Mouse (Mus musculus): ENCODE results near the gene Dph2. TPM values are rescaled to one million over a fixed set of nuclear protein-coding genes. Genes with fewer than 3 reads are reported as not detected.

Gene Dph2
- polyA plus RNA-seq, 1 experiment from 2014 or later, result 12.9 TPM

DNA sequence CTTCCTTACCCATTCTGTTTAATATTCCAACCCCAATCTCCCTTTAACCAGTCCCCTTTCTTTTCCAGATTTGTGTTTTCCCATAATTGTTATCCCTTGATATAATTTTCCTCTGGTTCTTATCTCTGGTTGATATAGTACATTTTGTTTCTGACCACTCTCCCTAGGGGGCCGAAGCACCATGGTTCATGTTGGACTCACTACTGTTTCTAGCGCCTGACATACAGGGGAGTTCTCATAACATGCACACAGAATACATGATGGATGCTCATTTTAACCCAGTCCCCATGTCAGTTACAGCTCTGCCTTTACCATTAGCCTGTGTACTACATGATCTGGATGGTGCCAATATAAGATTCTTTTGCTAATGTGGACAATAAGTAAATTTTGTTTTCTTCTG is 3.9 kb downstream of the Dph2 start:
- no peak overlapping the region; the same call in 1 of the 2 replicates for H3K4me3 ChIP-seq
- 65% methylated on average over 2 of the region's 2 CpGs for WGBS
- peaks cover 34% of the 10 kb centered on the region for H3K36me3 ChIP-seq

DNA sequence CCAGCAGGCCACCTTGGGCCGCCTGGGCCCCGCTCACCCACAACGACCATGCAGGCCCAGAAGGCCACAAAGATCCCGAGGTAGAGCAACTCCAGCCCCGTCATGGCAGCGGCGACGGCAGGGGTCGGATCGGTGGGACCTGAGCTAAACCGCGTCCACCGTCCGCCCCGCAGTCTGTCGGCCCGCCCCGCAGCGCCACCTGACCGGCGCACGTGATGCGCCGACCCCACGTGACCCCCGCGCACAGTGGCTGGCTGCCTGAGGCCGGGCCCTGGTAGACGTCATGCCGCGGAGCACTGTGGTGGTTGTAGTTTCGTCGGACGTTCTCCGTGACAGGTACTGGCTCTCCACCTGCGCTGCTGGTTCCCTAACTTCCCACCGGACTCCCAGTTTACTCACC is 4.7 kb downstream of the Dph2 start, which contains the start of gene Atp6v0b:
Gene Atp6v0b (minus strand): TSS at position 201 of the 400 bp plus-strand sequence.
- peak within 1 kb of the TSS; percentile 94 for H3K4me3 ChIP-seq
- no peaks in the 10 kb centered on the region for H3K27me3 ChIP-seq (replicated peaks)
- peak within 1 kb of the TSS; percentile 82 for H3K4me2 ChIP-seq
- peak within 1 kb of the TSS; percentile 91 for H3K9ac ChIP-seq
- peak; percentile 95 for ATAC-seq (ENCODE audit: insufficient number of reproducible peaks, low FRiP score)
- H3K4me1 ChIP-seq (replicated peaks), result peaks cover 31% of the 10 kb centered on the region
- H3K9me3 ChIP-seq (replicated peaks), result no peaks in the 10 kb centered on the region
- peak within 1 kb of the TSS; percentile 24 for H3K27ac ChIP-seq (ENCODE audit: poor library complexity, severe bottlenecking)
- peaks cover 34% of the 10 kb centered on the region for H3K36me3 ChIP-seq
- WGBS, result 0% methylated on average over 37 of the region's 37 CpGs

More for the DNA sequence above, 3.9 kb downstream of the Dph2 start:
- H3K4me2 ChIP-seq, result peak overlapping the region; percentile 82
- no peaks in the 10 kb centered on the region for H3K9me3 ChIP-seq (replicated peaks)
- H3K27me3 ChIP-seq (replicated peaks), result no peaks in the 10 kb centered on the region
- no peak overlapping the region for H3K27ac ChIP-seq (ENCODE audit: poor library complexity, severe bottlenecking)
- no peak overlapping the region; the same call in 1 of the 2 replicates for H3K9ac ChIP-seq
- H3K4me1 ChIP-seq (replicated peaks), result peaks cover 24% of the 10 kb centered on the region
- no peak for ATAC-seq (ENCODE audit: insufficient number of reproducible peaks, low FRiP score)

DNA sequence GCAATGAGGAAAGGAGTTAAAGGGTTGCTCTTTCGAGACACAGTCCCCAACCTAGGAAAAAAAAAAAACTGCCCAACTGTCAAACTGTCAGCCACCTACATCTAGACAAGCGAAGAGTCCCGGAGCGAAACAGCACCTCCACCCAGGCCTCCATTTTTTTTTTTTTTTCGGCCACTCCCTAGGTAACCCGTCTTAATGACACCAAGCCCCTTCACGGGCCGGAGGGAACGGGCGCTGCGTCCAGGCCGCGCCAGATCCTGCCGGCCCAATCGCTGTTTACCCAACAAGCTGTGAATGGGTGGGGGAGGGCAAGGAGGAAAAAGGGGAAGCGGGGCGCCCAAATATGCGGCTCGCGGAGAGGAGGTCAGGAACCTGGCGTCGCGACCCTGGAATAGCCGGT is 5.2 kb downstream of the Dph2 start:
- Histone ChIP-seq H3K4me2 (peak overlapping the region; percentile 82), H3K36me3 (peaks cover 34% of the 10 kb centered on the region), H3K4me3 (peak overlapping the region; percentile 94), H3K27me3 (replicated peaks) (no peaks in the 10 kb centered on the region), H3K9ac (peak overlapping the region; percentile 91), H3K4me1 (replicated peaks) (peaks cover 32% of the 10 kb centered on the region), H3K9me3 (replicated peaks) (no peaks in the 10 kb centered on the region), H3K27ac (ENCODE audit: poor library complexity, severe bottlenecking) (peak overlapping the region; percentile 24)
- ATAC-seq (ENCODE audit: insufficient number of reproducible peaks, low FRiP score), result peak; percentile 30
- 1% methylated on average over 24 of the region's 24 CpGs for WGBS

DNA sequence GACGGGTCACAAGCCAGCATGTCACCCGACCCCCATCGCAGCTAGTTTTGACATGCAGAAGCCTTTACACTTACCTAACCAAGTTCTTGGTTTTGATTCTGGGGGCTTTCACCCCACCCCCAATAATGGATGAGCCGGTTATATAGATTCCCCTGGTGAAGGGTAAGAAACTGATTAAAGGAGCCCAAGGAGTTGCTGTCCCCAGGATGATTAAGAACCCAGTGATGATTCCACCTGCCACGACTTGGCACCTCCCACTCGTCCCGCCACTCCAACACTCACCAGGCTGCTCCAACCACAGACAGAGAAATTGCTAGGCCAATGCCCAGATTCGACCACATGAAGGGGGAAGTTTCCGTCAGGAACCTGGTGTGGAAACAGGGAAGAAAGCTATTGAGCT is 5.8 kb downstream of the Dph2 start:
- H3K9ac ChIP-seq, result peak overlapping the region; percentile 91

DNA sequence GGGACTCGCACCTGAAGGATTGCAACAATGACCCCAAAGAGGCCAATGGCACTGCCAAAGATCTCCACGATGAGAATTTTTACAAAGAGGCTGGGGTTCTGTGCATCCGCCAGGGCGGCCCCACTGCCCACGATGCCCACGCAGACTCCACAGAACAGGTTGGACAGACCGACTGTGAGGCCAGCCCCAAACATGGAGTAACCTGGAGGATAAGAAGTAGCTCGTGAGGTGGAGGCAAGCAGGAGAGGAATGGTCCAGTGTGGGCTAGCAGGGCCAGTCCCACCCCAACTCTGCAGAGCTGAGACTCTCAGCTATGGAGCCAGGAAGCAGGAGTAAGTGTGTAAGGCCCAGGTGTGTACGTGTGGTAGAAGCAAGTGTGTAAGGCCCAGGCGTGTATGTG is 6.7 kb downstream of the Dph2 start:
- Histone ChIP-seq H3K27me3 (replicated peaks) (no peaks in the 10 kb centered on the region), H3K9me3 (replicated peaks) (no peaks in the 10 kb centered on the region), H3K4me3 (no peak overlapping the region), H3K4me2 (no peak overlapping the region), H3K9ac (no peak overlapping the region), H3K36me3 (peaks cover 44% of the 10 kb centered on the region), H3K27ac (ENCODE audit: poor library complexity, severe bottlenecking) (no peak overlapping the region), H3K4me1 (replicated peaks) (peaks cover 25% of the 10 kb centered on the region)
- ATAC-seq (ENCODE audit: insufficient number of reproducible peaks, low FRiP score), result no peak
- 90% methylated on average over 10 of the region's 10 CpGs for WGBS

More for the DNA sequence above, 5.8 kb downstream of the Dph2 start:
- H3K4me2 ChIP-seq, result peak overlapping the region; percentile 82
- H3K27me3 ChIP-seq (replicated peaks), result no peaks in the 10 kb centered on the region
- H3K9me3 ChIP-seq (replicated peaks), result no peaks in the 10 kb centered on the region
- WGBS, result 83% methylated on average over 9 of the region's 9 CpGs
- peaks cover 28% of the 10 kb centered on the region for H3K4me1 ChIP-seq (replicated peaks)
- H3K27ac ChIP-seq (ENCODE audit: poor library complexity, severe bottlenecking), result no peak overlapping the region
- peak overlapping the region; percentile 94 for H3K4me3 ChIP-seq
- ATAC-seq (ENCODE audit: insufficient number of reproducible peaks, low FRiP score), result no peak
- peaks cover 35% of the 10 kb centered on the region for H3K36me3 ChIP-seq

DNA sequence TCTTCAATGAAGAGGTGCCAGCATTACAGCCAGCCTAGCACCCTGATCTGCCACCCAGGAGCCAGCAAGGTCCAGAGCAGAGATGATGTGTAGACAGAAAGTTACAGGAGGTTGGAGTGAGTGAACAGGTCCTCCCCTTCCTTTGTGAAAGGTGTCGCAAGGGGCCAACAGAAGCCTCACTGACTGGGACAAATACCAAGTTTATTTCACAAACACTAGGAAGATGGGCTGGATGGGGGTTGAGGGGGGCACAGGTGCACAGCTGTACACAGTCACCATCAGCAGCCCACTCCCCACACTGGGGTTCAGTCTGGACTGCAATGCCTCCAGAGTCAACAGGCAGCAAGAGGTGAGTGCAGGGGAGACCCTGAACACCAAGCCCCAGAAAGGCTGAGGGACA is 7.7 kb downstream of the Dph2 start:
- H3K36me3 ChIP-seq, result peaks cover 42% of the 10 kb centered on the region
- H3K9ac ChIP-seq, result peak overlapping the region; percentile 93
- peak overlapping the region; percentile 96; the same call in 1 of the 2 replicates for H3K4me3 ChIP-seq
- no peak for ATAC-seq (ENCODE audit: insufficient number of reproducible peaks, low FRiP score)
- no peaks in the 10 kb centered on the region for H3K9me3 ChIP-seq (replicated peaks)
- 94% methylated on average over 1 of the region's 1 CpGs for WGBS
- H3K4me2 ChIP-seq, result peak overlapping the region; percentile 94
- H3K27ac ChIP-seq (ENCODE audit: poor library complexity, severe bottlenecking), result no peak overlapping the region
- peaks cover 25% of the 10 kb centered on the region for H3K4me1 ChIP-seq (replicated peaks)
- no peaks in the 10 kb centered on the region for H3K27me3 ChIP-seq (replicated peaks)

DNA sequence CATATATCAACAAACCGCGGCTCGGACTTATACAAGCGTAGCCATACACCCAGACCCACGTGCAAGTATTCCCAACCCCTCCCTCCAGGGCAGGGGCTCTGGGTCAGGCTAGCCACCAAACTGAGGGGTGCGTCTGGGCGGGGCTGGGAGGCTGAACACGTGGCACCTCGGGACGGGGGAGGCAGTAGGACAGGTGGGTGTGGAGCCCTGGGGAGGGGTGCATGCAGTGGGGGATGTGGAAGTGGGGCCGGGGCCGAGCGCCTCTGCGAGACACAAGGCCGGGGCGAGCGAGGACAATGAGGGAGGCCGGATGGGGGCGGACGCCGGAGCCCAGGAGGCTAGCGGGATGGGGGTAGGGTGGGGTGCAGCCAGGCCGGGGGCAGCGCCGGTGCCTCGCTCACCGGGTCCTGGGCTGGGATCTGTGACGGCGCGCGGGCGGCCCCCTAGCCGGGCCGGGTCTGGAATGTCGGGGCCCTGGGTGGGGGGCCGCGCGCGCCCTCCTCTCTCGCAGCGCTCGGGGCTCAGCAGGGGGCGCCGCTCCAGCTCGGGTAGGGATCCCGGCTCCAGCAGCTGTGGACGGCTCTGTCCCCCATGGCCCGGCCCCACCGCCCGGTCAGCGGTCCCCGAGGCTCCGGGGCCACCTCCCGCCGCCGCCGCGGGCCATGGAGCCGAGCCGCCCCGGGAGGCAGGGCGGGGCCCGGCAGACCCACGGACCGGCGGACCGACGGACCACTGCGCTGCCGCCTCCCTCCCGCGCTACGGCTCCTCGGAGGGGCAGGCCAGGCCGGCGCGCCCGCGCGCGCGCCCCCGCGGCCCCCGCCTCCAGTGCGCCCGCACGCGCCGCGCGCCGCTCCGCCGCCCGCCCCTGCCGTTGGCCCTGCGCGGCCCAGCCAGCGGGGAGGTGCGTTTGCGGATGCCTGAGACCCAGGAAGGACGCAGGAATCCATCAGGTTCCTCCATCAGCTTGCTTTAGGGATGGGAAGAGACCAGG is 8.8 kb downstream of the Dph2 start, which contains the start of gene B4galt2:
Gene B4galt2 (minus strand): TSS at position 787 of the 991 bp plus-strand sequence.
- Histone ChIP-seq H3K4me1 (replicated peaks) (peaks cover 25% of the 10 kb centered on the region), H3K36me3 (peaks cover 38% of the 10 kb centered on the region), H3K27ac (ENCODE audit: poor library complexity, severe bottlenecking) (peak within 1 kb of the TSS; percentile 57; the same call in 1 of the 2 replicates), H3K4me3 (peak within 1 kb of the TSS; percentile 96), H3K9me3 (replicated peaks) (no peaks in the 10 kb centered on the region), H3K27me3 (replicated peaks) (no peaks in the 10 kb centered on the region), H3K9ac (peak within 1 kb of the TSS; percentile 93), H3K4me2 (peak within 1 kb of the TSS; percentile 94)
- peak; percentile 43 for ATAC-seq (ENCODE audit: insufficient number of reproducible peaks, low FRiP score)
- under 1% methylated on average over 50 of the region's 103 CpGs for WGBS

DNA sequence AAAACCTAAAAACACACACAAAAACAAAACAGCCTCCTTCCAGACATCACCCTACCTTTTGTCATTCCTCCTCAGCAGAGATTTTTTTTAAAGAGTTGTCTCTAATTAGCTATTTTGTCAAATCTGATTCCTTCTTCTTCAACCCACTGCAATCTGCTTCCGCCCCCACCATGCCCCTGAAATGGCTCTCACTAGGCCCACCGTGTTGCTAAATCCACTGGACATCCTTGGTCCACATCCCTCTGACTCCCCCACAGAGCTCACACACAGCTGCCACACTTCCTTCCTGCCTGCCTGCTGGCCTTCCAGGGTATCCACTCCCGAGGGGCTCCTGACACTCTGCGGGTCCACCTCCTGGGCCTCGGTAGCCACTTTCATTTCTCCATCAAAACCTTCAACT is 13.1 kb downstream of the Dph2 start:
- H3K4me2 ChIP-seq, result no peak overlapping the region
- H3K4me1 ChIP-seq (replicated peaks), result peaks cover 10% of the 10 kb centered on the region
- no peak overlapping the region; the same call in 1 of the 2 replicates for H3K9ac ChIP-seq
- H3K9me3 ChIP-seq (replicated peaks), result no peaks in the 10 kb centered on the region
- no peak for ATAC-seq (ENCODE audit: insufficient number of reproducible peaks, low FRiP score)
- no peak overlapping the region for H3K27ac ChIP-seq (ENCODE audit: poor library complexity, severe bottlenecking)
- 63% methylated on average over 5 of the region's 5 CpGs for WGBS
- no peak overlapping the region for H3K4me3 ChIP-seq
- peaks cover 50% of the 10 kb centered on the region for H3K36me3 ChIP-seq
- no peaks in the 10 kb centered on the region for H3K27me3 ChIP-seq (replicated peaks)

DNA sequence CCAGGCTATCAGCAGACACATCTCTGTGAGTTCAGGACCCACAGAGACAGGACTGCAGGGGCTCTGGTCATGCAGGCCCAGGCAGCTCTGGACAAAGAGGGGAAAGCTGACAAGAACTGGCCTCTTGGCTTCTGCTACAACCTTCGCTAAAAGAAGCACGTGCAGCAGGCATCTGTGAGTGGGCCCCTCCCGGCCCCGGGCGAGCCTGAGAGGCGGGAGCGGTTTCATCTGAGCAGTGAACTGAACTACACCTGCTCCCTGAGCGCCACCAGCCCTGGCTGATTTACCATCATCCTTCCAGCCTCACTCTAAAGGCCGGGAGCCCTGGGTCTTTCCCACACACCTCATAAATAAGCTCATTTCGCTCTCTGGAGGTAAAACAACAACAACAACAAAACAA is 13.5 kb downstream of the Dph2 start:
- no peak overlapping the region for H3K27ac ChIP-seq (ENCODE audit: poor library complexity, severe bottlenecking)
- no peaks in the 10 kb centered on the region for H3K9me3 ChIP-seq (replicated peaks)
- H3K9ac ChIP-seq, result no peak overlapping the region
- WGBS, result 47% methylated on average over 10 of the region's 10 CpGs
- peaks cover 8% of the 10 kb centered on the region for H3K4me1 ChIP-seq (replicated peaks)
- H3K4me2 ChIP-seq, result no peak overlapping the region
- H3K4me3 ChIP-seq, result no peak overlapping the region
- peaks cover 54% of the 10 kb centered on the region for H3K36me3 ChIP-seq
- ATAC-seq (ENCODE audit: insufficient number of reproducible peaks, low FRiP score), result no peak
- H3K27me3 ChIP-seq (replicated peaks), result no peaks in the 10 kb centered on the region

DNA sequence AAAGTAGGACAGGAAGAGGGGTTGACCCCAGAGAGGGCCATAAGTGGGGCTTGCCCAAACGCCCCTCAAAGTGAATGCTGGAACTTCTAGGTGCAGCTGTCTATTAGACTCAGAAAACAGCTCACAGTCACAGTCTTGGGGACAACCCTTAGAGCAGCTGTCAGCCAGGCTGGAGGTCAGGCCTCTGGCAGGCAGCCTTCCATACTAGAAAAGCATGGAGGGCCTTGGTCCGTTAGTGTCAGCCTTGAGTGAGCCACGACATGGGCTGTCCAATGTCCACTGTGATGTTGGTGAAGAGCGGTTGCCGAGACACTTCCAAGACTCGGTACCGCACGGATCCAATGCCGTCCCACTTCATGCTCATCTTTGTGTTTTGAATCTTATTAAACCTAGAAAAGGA is 18.2 kb downstream of the Dph2 start:
- H3K4me3 ChIP-seq, result no peak overlapping the region
- ATAC-seq (ENCODE audit: insufficient number of reproducible peaks, low FRiP score), result no peak
- H3K4me1 ChIP-seq (replicated peaks), result peaks cover 22% of the 10 kb centered on the region
- no peak overlapping the region for H3K27ac ChIP-seq (ENCODE audit: poor library complexity, severe bottlenecking)
- no peak overlapping the region for H3K4me2 ChIP-seq
- WGBS, result 94% methylated on average over 9 of the region's 9 CpGs
- H3K9ac ChIP-seq, result no peak overlapping the region
- H3K9me3 ChIP-seq (replicated peaks), result no peaks in the 10 kb centered on the region
- H3K27me3 ChIP-seq (replicated peaks), result peaks cover 18% of the 10 kb centered on the region
- H3K36me3 ChIP-seq, result peaks cover 39% of the 10 kb centered on the region

DNA sequence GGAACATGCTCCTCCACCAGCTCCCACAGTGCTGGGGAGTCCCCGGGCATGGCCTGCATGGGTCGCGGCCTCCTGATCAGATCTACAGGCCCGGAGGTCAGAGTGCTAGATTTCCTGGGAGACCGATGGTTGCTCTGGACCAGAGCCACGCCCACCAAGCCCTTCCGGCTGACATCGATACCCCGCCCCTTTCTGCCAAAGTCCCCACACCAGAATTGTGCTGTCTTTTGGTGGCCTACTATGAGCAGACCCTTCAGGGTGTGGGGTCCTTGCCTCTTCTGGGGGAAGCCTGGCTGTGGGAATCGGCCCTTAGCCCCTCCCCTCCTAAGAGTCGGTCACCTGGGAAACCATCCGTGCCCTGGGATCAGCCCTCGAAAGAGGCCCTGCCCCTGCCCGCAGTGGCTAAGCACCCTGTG is 19.4 kb downstream of the Dph2 start, which contains the start of gene Ccdc24:
Gene Ccdc24 (minus strand): TSS at position 87 of the 416 bp plus-strand sequence.
- Histone ChIP-seq H3K36me3 (peaks cover 36% of the 10 kb centered on the region), H3K4me1 (replicated peaks) (peaks cover 22% of the 10 kb centered on the region), H3K9ac (0 out of 2 replicates have a peak within 1 kb of the TSS, but pooled peaks have one; percentile 30), H3K4me3 (peak within 1 kb of the TSS; percentile 34), H3K27ac (ENCODE audit: poor library complexity, severe bottlenecking) (no peak within 1 kb of the TSS), H3K4me2 (peak within 1 kb of the TSS; percentile 76), H3K27me3 (replicated peaks) (peaks cover 26% of the 10 kb centered on the region), H3K9me3 (replicated peaks) (no peaks in the 10 kb centered on the region)
- 6% methylated on average over 14 of the region's 14 CpGs for WGBS
- peak; percentile 34; the same call in 1 of the 2 replicates for ATAC-seq (ENCODE audit: insufficient number of reproducible peaks, low FRiP score)
